Mouse (Mus musculus) CH12.LX (cell line): ENCODE measurements around the gene Rgp1.

ENCODE experiments used
- CTCF ChIP-seq, 2 experiments: IDR thresholded peaks in 1 of 2; conservative IDR thresholded peaks in 1 of 2; 2 replicates each; pipeline ENCODE4 v1.5.1; 2011 to 2012; ENCODE audit warnings: low read depth in 2 of 2, low read length in 2 of 2, improper control_type of control experiment in 1 of 2, inconsistent platforms in 1 of 2, mild to moderate bottlenecking in 1 of 2, moderate library complexity in 1 of 2
- E2F4 ChIP-seq: IDR thresholded peaks from 2 replicates; pipeline ENCODE4 v1.6.1; 2011; ENCODE audit warnings: low read depth, low read length, improper control_type of control experiment; ENCODE audit not compliant: insufficient replicate concordance
- GABPA ChIP-seq: IDR thresholded peaks from 2 replicates; pipeline ENCODE4 v1.6.1; 2012; ENCODE audit warnings: low read depth, low read length, improper control_type of control experiment, inconsistent platforms; ENCODE audit not compliant: insufficient replicate concordance
- HCFC1 ChIP-seq: IDR thresholded peaks from 2 replicates; pipeline ENCODE4 v1.6.1; 2012; ENCODE audit warnings: low read depth, mild to moderate bottlenecking, inconsistent platforms, low read length, improper control_type of control experiment
- NELFE ChIP-seq: IDR thresholded peaks from 2 replicates; pipeline ENCODE4 v1.6.1; 2011; ENCODE audit warnings: low read depth, low read length, improper control_type of control experiment
- POLR2AphosphoS2 ChIP-seq: IDR thresholded peaks from 2 replicates; pipeline ENCODE4 v1.6.1; 2011; ENCODE audit warnings: low read depth, low read length, improper control_type of control experiment
- ZC3H11A ChIP-seq: IDR thresholded peaks from 2 replicates; pipeline ENCODE4 v1.6.1; 2012; ENCODE audit warnings: low read depth, mild to moderate bottlenecking, inconsistent platforms, low read length, improper control_type of control experiment
- ZKSCAN1 ChIP-seq: IDR thresholded peaks from 2 replicates; pipeline ENCODE4 v1.6.1; 2012; ENCODE audit warnings: low read depth, inconsistent platforms, low read length, improper control_type of control experiment, borderline replicate concordance
- ZMIZ1 ChIP-seq: IDR thresholded peaks from 2 replicates; pipeline ENCODE4 v1.6.1; 2012; ENCODE audit warnings: low read depth, mild to moderate bottlenecking, inconsistent platforms, low read length, improper control_type of control experiment
- ZNF384 ChIP-seq: IDR thresholded peaks from 2 replicates; pipeline ENCODE4 v1.6.1; 2012; ENCODE audit warnings: low read depth, low read length, improper control_type of control experiment, inconsistent platforms

DNA sequence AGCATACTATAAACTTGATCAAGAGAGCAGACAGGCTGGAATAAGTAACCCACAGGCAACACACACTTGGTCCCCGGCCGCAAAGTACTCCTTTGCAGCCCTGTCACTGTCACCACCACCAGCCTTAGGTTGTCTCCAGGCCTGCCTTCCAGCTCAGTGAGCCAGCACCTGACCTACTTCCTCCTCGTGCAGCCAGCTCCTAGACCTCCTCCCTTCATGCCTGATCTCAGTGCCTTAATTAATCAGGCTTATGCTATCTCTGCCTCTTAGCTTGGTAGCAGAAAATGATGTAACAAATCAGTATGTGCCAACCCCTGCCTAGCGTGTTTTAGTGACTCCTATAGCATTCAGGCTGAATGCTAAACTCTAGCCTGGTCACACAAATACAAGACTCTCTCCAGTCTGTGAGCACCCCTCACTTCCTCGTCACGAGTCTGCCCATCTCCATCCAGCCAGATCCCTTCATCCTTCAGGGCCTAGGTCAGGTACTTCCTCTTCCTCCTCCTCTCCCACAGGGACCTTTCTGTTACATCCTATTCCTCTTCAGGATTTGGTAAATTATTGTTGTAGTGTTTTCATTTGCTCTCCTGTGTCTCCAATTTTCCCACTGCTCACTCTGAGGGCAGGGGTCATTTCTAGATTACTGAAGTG lies 7.0 kb upstream of the Rgp1 start:
- TF ChIP-seq CTCF (conservative IDR thresholded peaks at IDR 0.05 in 1 of 2, IDR thresholded peaks at IDR 0.05 in 1 of 2; ENCODE audit: low read depth in 2 of 2, low read length in 2 of 2) = no peak
- TF ChIP-seq ZNF384 = no peak
- TF ChIP-seq HCFC1 = no peak
- TF ChIP-seq ZKSCAN1 = no peak
- no peak for TF ChIP-seq E2F4
- no peak for TF ChIP-seq NELFE
- TF ChIP-seq ZMIZ1 = no peak
- TF ChIP-seq GABPA = no peak
- no peak for TF ChIP-seq POLR2AphosphoS2
- no peak for TF ChIP-seq ZC3H11A
